In the genomic region with DNA sequence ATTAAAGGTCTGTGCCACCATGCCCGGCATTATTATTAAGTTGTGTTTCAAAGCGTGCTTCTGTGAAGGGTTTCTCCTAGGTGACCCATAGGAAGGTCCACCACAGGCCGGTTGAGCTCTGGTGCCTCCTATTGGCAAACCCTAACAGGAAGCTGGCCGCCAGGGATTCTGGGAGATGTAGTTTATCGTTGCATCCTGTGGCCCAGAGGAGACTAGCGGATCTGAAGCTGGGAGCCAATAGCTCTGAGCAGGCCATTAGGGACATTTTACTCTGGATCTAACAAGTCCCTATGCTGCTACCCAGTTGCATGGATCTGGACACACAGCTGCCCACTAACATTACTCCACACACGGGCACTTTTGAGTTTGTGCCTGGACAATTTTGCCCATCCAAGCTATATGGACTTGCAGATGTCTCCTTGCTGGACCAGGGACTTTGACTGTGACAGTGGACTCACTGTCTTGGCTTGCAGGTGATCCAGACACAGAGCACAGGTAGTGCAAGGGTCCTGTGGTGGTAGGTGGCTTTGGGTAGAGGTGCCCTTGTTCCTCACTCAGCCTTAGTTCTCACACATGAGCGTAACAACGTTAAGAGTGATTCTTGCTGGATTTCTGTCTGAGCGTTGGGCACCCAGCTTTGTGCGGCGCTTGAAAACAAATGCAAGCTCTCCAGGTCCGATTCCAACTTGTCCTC, we compare ENCODE assay signal across 8 mouse cellular contexts. TPM values are rescaled to one million over a fixed set of nuclear protein-coding genes. Genes with fewer than 3 reads are reported as not detected.
DNase-seq lines count a peak whose midpoint lies in the region; ATAC-seq lines count a peak whose summit lies in the region.

No protein-coding gene starts in this region.

- DNase-seq in MEL-GATA-1-ER (ENCODE audit: extremely low read depth, low read depth) = peak; percentile 79
- DNase-seq in cerebellum, adult 11-12 months = peak; percentile 87
- DNase-seq in heart, postnatal 14 days = peak; percentile 62 to 82
- DNase-seq in layer of hippocampus, adult 11-12 months (ENCODE audit: low spot score) = peak; percentile 87
- peak; percentile 87 for DNase-seq in neural tube, embryonic 11.5 days (ENCODE audit: low spot score)
- peak; percentile 78 for DNase-seq in testis, postnatal 14 days (ENCODE audit: low spot score)

- intact Hi-C loops in heart, postnatal 14 days (cut with DNase I) = loop anchor here (1.0 kb wide), 2 partner anchors 102 to 131 kb away; no protein-coding TSS in a partner anchor

- H3K27ac ChIP-seq in forebrain, embryonic 15.5 days (replicated peaks) = no peak overlapping the region
- peak overlapping the region; percentile 78 for H3K27ac ChIP-seq in liver, embryonic 15.5 days (replicated peaks)
- no peak overlapping the region for H3K27ac ChIP-seq in neural tube, embryonic 11.5 days (ENCODE audit: low read depth, low read length)

- H3K4me1 ChIP-seq in forebrain, embryonic 15.5 days = peaks cover 6% of the 10 kb centered on the region; the same call in 1 of the 2 replicates
- peaks cover 60% of the 10 kb centered on the region for H3K4me1 ChIP-seq in liver, embryonic 15.5 days (replicated peaks)
- no peaks in the 10 kb centered on the region for H3K4me1 ChIP-seq in neural tube, embryonic 11.5 days (ENCODE audit: control insufficient read depth, insufficient read depth, low read length)

- H3K4me3 ChIP-seq in forebrain, embryonic 15.5 days = 0 out of 2 replicates have a peak overlapping the region, but pooled peaks have one; percentile 7
- H3K4me3 ChIP-seq in liver, embryonic 15.5 days (replicated peaks) = peak overlapping the region; percentile 43
- H3K4me3 ChIP-seq in neural tube, embryonic 11.5 days (ENCODE audit: low read depth, low read length) = 0 out of 2 replicates have a peak overlapping the region, but pooled peaks have one; percentile 12

- WGBS in forebrain, embryonic 15.5 days = 15% methylated on average over 13 of the region's 13 CpGs
- 19% methylated on average over 13 of the region's 13 CpGs for WGBS in liver, embryonic 15.5 days (ENCODE audit: insufficient replicate concordance)
- 20% methylated on average over 13 of the region's 13 CpGs for WGBS in neural tube, embryonic 11.5 days

- H3K9ac ChIP-seq in forebrain, embryonic 15.5 days (replicated peaks) = no peak overlapping the region
- H3K9ac ChIP-seq in liver, embryonic 15.5 days = peak overlapping the region; percentile 44
- H3K9ac ChIP-seq in neural tube, embryonic 11.5 days (ENCODE audit: low read length) = peak overlapping the region; percentile 41

- no peaks in the 10 kb centered on the region for H3K27me3 ChIP-seq in forebrain, embryonic 15.5 days
- H3K27me3 ChIP-seq in liver, embryonic 15.5 days = no peaks in the 10 kb centered on the region
- H3K27me3 ChIP-seq in neural tube, embryonic 11.5 days (ENCODE audit: control insufficient read depth, insufficient read depth, low read length) = no peaks in the 10 kb centered on the region

- no peaks in the 10 kb centered on the region for H3K36me3 ChIP-seq in forebrain, embryonic 15.5 days
- H3K36me3 ChIP-seq in liver, embryonic 15.5 days (replicated peaks) = no peaks in the 10 kb centered on the region
- no peaks in the 10 kb centered on the region for H3K36me3 ChIP-seq in neural tube, embryonic 11.5 days (ENCODE audit: control insufficient read depth, insufficient read depth, low read length)

- H3K4me2 ChIP-seq in forebrain, embryonic 15.5 days (replicated peaks) = peak overlapping the region; percentile 30; the same call in 1 of the 2 replicates
- H3K4me2 ChIP-seq in liver, embryonic 15.5 days = peak overlapping the region; percentile 75
- peak overlapping the region; percentile 28 for H3K4me2 ChIP-seq in neural tube, embryonic 11.5 days (ENCODE audit: low read depth)

- no peaks in the 10 kb centered on the region for H3K9me3 ChIP-seq in forebrain, embryonic 15.5 days
- H3K9me3 ChIP-seq in liver, embryonic 15.5 days (replicated peaks) = no peaks in the 10 kb centered on the region
- no peaks in the 10 kb centered on the region for H3K9me3 ChIP-seq in neural tube, embryonic 11.5 days (ENCODE audit: control insufficient read depth, low read length)

- peak; percentile 70 for ATAC-seq in forebrain, embryonic 15.5 days (replicated peaks)
- ATAC-seq in liver, embryonic 15.5 days (ENCODE audit: insufficient read depth) = peak; percentile 43
- peak; percentile 65 for ATAC-seq in neural tube, embryonic 11.5 days (ENCODE audit: insufficient read depth, low FRiP score, low TSS enrichment)

RNA-seq across cellular contexts. Expression of a gene that starts 24.4 kb away (rescaled TPM):
- 521 and 538 TPM in 2 replicates for polyA plus RNA-seq in forebrain, embryonic 15.5 days (2015; fragmentation: Nextera tagmentation; extraction: Ambion mirVana)
- 10 to 100 TPM; 47.3 to 68.9 TPM for total RNA-seq in heart, postnatal 14 days (2021)
- polyA plus RNA-seq in liver, embryonic 15.5 days (2015; fragmentation: Nextera tagmentation; extraction: Ambion mirVana) = 23.0 and 23.4 TPM in 2 replicates
- 664 and 698 TPM in 2 replicates for polyA plus RNA-seq in neural tube, embryonic 11.5 days (2014; fragmentation: Nextera tagmentation; extraction: Ambion mirVana)

RNA-seq across cellular contexts. Expression of a gene that starts 29.2 kb away (rescaled TPM):
- polyA plus RNA-seq in forebrain, embryonic 15.5 days (2015; fragmentation: Nextera tagmentation; extraction: Ambion mirVana) = 16,767 and 16,970 TPM in 2 replicates
- total RNA-seq in heart, postnatal 14 days (2021) = 1,000 to 10,000 TPM; 1,025 to 1,358 TPM
- polyA plus RNA-seq in liver, embryonic 15.5 days (2015; fragmentation: Nextera tagmentation; extraction: Ambion mirVana) = 5,733 and 6,728 TPM in 2 replicates
- polyA plus RNA-seq in neural tube, embryonic 11.5 days (2014; fragmentation: Nextera tagmentation; extraction: Ambion mirVana) = 15,839 and 16,684 TPM in 2 replicates

RNA-seq across cellular contexts. Expression of a gene that starts 40.6 kb away (rescaled TPM):
- polyA plus RNA-seq in forebrain, embryonic 15.5 days (2015; fragmentation: Nextera tagmentation; extraction: Ambion mirVana) = 32.6 and 34.2 TPM in 2 replicates
- total RNA-seq in heart, postnatal 14 days (2021) = 1 to 10 TPM; 7.1 to 7.7 TPM
- 3.3 and 4.2 TPM in 2 replicates for polyA plus RNA-seq in liver, embryonic 15.5 days (2015; fragmentation: Nextera tagmentation; extraction: Ambion mirVana)
- 12.2 and 13.7 TPM in 2 replicates for polyA plus RNA-seq in neural tube, embryonic 11.5 days (2014; fragmentation: Nextera tagmentation; extraction: Ambion mirVana)

Comparison
In these comparisons a context has a peak if more than half of its experiments do, and no peak if none do; other contexts are left out.
1. RNA of a gene that starts 24.4 kb away (polyA plus RNA-seq): 664 to 698 TPM in neural tube, embryonic 11.5 days and 521 to 538 TPM in forebrain, embryonic 15.5 days; 23.0 to 23.4 TPM in liver, embryonic 15.5 days; every median in the first group is over 10 times any median in the second.
2. Peak in every context shown above with its lines, with median percentiles within 50 percentile points of each other: DNase-seq, ATAC-seq, H3K4me2 ChIP-seq and H3K4me3 ChIP-seq.